23 mouse cellular contexts compared by ENCODE assay signal in the genomic region with DNA sequence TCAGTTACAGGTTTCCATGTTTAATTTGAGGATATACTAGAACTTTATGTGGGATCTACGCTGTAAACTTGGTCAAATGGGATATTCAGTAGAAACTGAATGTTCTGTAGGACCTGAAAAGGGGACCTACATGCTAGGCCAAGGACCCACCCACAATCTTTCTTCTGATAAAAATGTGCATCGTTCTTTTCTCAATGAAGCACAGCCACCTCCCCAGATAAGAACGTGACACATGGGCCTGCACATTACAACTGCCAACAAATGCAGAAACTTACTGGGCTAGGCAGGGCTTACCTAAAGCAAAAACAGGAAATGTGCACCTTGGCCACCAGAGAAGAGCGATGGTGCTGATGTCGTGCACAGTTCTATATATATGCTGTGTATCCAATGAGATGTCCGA. TPM values are rescaled to one million over a fixed set of nuclear protein-coding genes. Genes with fewer than 3 reads are reported as not detected.
A peak's percentile ranks its signal among the peaks of the same experiment; 100 is the strongest.
DNase-seq lines count a peak whose midpoint lies in the region; ATAC-seq and TF ChIP-seq lines count a peak whose summit lies in the region.
"Had no signal": no experiment of that assay in that cellular context is flagged by ENCODE, and none has a peak within 500 bp of the region (broad histone marks: within the 10 kb centered on the region; RNA-seq: fewer than 3 reads in every experiment).

No protein-coding gene starts in this region.

- H3K9ac ChIP-seq in midbrain, embryonic 11.5 days (ENCODE audit: low read length): no peak overlapping the region
- H3K9ac ChIP-seq in MEL (ENCODE audit: control insufficient read depth, low read depth, low read length, poor library complexity, severe bottlenecking): no peak overlapping the region

- DNase-seq in midbrain, embryonic 11.5 days (ENCODE audit: low spot score, missing footprints): peak; percentile 66
- no peak for DNase-seq in midbrain, embryonic 10.5 days (ENCODE audit: low spot score)
- peak; percentile 84 for DNase-seq in MEL (ENCODE audit: low read depth, low spot score)
- no peak for DNase-seq in c-Kit-positive CD71-positive TER-119-positive erythroid progenitor cells, embryonic 14.5 days (ENCODE audit: low spot score)
- no peak for DNase-seq in neural tube, embryonic 10.5 days (ENCODE audit: extremely low spot score, low spot score)
- DNase-seq: adrenal gland, adult 2 months; adrenal gland, adult 8-10 months; adrenal gland, postnatal 10 days; adrenal gland, postnatal 14 days; adrenal gland, postnatal 25 days; adrenal gland, postnatal 36 days; B cell, adult 2 months; cerebellum, adult 11 months; cerebellum, adult 11-12 months; cerebellum, adult 18-20 months; cerebellum, adult 2 months; cerebellum, adult 8-10 months had no signal

- WGBS in midbrain, embryonic 11.5 days: 94% methylated on average over 6 of the region's 6 CpGs
- WGBS in midbrain, embryonic 10.5 days: 97% methylated on average over 6 of the region's 6 CpGs

- ATAC-seq in midbrain, embryonic 11.5 days (ENCODE audit: low FRiP score): no peak
- 0 out of 2 replicates have a peak, but pooled peaks have one; percentile 34 for ATAC-seq in megakaryocyte progenitor cell, adult 5-6 weeks (replicated peaks; ENCODE audit: poor library complexity)
- ATAC-seq: activated CD4-positive, CD25-positive, alpha-beta regulatory T cell, adult 4 months; CD4-positive, CD25-positive, alpha-beta regulatory T cell, adult 4 months; Patski had no signal

- TF ChIP-seq EP300 in MEL (IDR thresholded peaks at IDR 0.05; ENCODE audit: low read depth in 1 of 2, low read length in 2 of 2): peak; percentile 63

- no peak for TF ChIP-seq POLR2A in MEL (IDR thresholded peaks at IDR 0.05; ENCODE audit: control insufficient read depth in 1 of 2, insufficient read depth in 1 of 2, low read depth in 1 of 2, low read length in 2 of 2, poor library complexity in 1 of 2)

- no peak for TF ChIP-seq RAD21 in MEL (IDR thresholded peaks at IDR 0.05; ENCODE audit: low read depth, low read length)

- H3K36me3 ChIP-seq in midbrain, embryonic 11.5 days (ENCODE audit: control insufficient read depth, insufficient read depth, low read length): peaks cover 20% of the 10 kb centered on the region; the same call in 1 of the 2 replicates
- peaks cover 100% of the 10 kb centered on the region for H3K36me3 ChIP-seq in midbrain, embryonic 10.5 days
- peaks cover 14 to 29% of the 10 kb centered on the region in 2 experiments for H3K36me3 ChIP-seq in MEL (ENCODE audit: control insufficient read depth in 1 of 2, insufficient read depth in 2 of 2, low read length in 2 of 2)

- H3K27me3 ChIP-seq in midbrain, embryonic 11.5 days (ENCODE audit: control insufficient read depth, insufficient read depth, low read length): no peaks in the 10 kb centered on the region
- no peaks in the 10 kb centered on the region for H3K27me3 ChIP-seq in midbrain, embryonic 10.5 days (ENCODE audit: low read depth, poor library complexity, severe bottlenecking)
- no peaks in the 10 kb centered on the region for H3K27me3 ChIP-seq in MEL (ENCODE audit: control insufficient read depth in 1 of 2, insufficient read depth in 2 of 2, low read length in 2 of 2)
- H3K27me3 ChIP-seq: CH12.LX, Patski had no signal

- H3K4me1 ChIP-seq in midbrain, embryonic 11.5 days (ENCODE audit: control insufficient read depth, insufficient read depth, low read length): no peaks in the 10 kb centered on the region
- no peaks in the 10 kb centered on the region for H3K4me1 ChIP-seq in midbrain, embryonic 10.5 days
- peaks cover 2 to 12% of the 10 kb centered on the region in 2 experiments for H3K4me1 ChIP-seq in MEL (ENCODE audit: control insufficient read depth in 1 of 2, insufficient read depth in 2 of 2, low read length in 2 of 2)

- no peaks in the 10 kb centered on the region for H3K9me3 ChIP-seq in midbrain, embryonic 11.5 days (ENCODE audit: control insufficient read depth, low read length)
- no peaks in the 10 kb centered on the region for H3K9me3 ChIP-seq in midbrain, embryonic 10.5 days (replicated peaks)
- H3K9me3 ChIP-seq in MEL (replicated peaks; ENCODE audit: insufficient read depth, low read length): no peaks in the 10 kb centered on the region
- H3K9me3 ChIP-seq: G1E had no signal

- H3K4me3 ChIP-seq in midbrain, embryonic 11.5 days (ENCODE audit: low read depth, low read length): no peak overlapping the region
- H3K4me3 ChIP-seq in midbrain, embryonic 10.5 days: no peak overlapping the region
- no peak overlapping the region for H3K4me3 ChIP-seq in MEL (ENCODE audit: control insufficient read depth in 1 of 2, insufficient read depth in 1 of 2, low read depth in 2 of 2, low read length in 2 of 2)

- no peak overlapping the region for H3K4me2 ChIP-seq in midbrain, embryonic 11.5 days

- no peak for TF ChIP-seq CTCF in MEL (IDR thresholded peaks at IDR 0.05 in 2 of 3, conservative IDR thresholded peaks at IDR 0.05 in 1 of 3; ENCODE audit: control insufficient read depth in 1 of 3, insufficient read depth in 1 of 3, low read depth in 2 of 3, low read length in 3 of 3, poor library complexity in 1 of 3, severe bottlenecking in 1 of 3)

- no peak overlapping the region for H3K27ac ChIP-seq in midbrain, embryonic 11.5 days (ENCODE audit: low read depth, low read length)
- no peak overlapping the region for H3K27ac ChIP-seq in midbrain, embryonic 10.5 days (replicated peaks)
- H3K27ac ChIP-seq in MEL (ENCODE audit: control insufficient read depth, low read depth, low read length): no peak overlapping the region; the same call in 1 of the 2 replicates

- no peaks in the 10 kb centered on the region for H3K79me2 ChIP-seq in MEL (ENCODE audit: control insufficient read depth, insufficient read depth, low read length, poor library complexity)

TF ChIP-seq in MEL, 35 proteins besides CTCF, POLR2A, EP300 and RAD21:
- TF ChIP-seq BHLHE40 (IDR thresholded peaks at IDR 0.05; ENCODE audit: borderline replicate concordance, low read depth, low read length): peak; percentile 94
- peak; percentile 75 for TF ChIP-seq ETS1 (IDR thresholded peaks at IDR 0.05; ENCODE audit: low read depth, low read length)
- TF ChIP-seq SIN3A (IDR thresholded peaks at IDR 0.05; ENCODE audit: low read length): peak; percentile 81
- TF ChIP-seq E2F4 (IDR thresholded peaks at IDR 0.05; ENCODE audit: borderline replicate concordance, low read depth, low read length): no peak
- no peak for TF ChIP-seq SMC3 (IDR thresholded peaks at IDR 0.05; ENCODE audit: low read depth, low read length)
- TF ChIP-seq MYB (IDR thresholded peaks at IDR 0.05; ENCODE audit: low read depth, low read length): peak; percentile 44; the same call in 1 of the 2 replicates
- TF ChIP-seq USF1 (IDR thresholded peaks at IDR 0.05; ENCODE audit: low read depth, low read length): 0 out of 2 replicates have a peak, but pooled peaks have one; percentile 33
- TF ChIP-seq GATA1 (IDR thresholded peaks at IDR 0.05; ENCODE audit: low read depth, low read length): peak; percentile 77
- TF ChIP-seq MYC (IDR thresholded peaks at IDR 0.05; ENCODE audit: low read depth, low read length): peak; percentile 74
- no peak for TF ChIP-seq NRF1 (IDR thresholded peaks at IDR 0.05; ENCODE audit: insufficient read depth, low read depth, low read length, poor library complexity, severe bottlenecking)
- TF ChIP-seq NELFE (IDR thresholded peaks at IDR 0.05; ENCODE audit: low read depth, low read length): no peak
- peak; percentile 90 for TF ChIP-seq MXI1 (IDR thresholded peaks at IDR 0.05; ENCODE audit: low read depth, low read length)
- no peak for TF ChIP-seq MEF2A (IDR thresholded peaks at IDR 0.05; ENCODE audit: extremely low read depth, insufficient replicate concordance, low read depth, low read length, poor library complexity, severe bottlenecking)
- TF ChIP-seq ZKSCAN1 (IDR thresholded peaks at IDR 0.05; ENCODE audit: low read depth, low read length): no peak
- no peak for TF ChIP-seq ZNF384 (IDR thresholded peaks at IDR 0.05; ENCODE audit: low read depth, low read length)
- TF ChIP-seq ZMIZ1 (IDR thresholded peaks at IDR 0.05; ENCODE audit: low read depth, low read length): no peak
- TF ChIP-seq MAX (IDR thresholded peaks at IDR 0.05; ENCODE audit: low read length): peak; percentile 64; the same call in 1 of the 2 replicates
- TF ChIP-seq RCOR1 (IDR thresholded peaks at IDR 0.05; ENCODE audit: low read depth, low read length): peak; percentile 55; the same call in 1 of the 2 replicates

RNA-seq across cellular contexts. Expression of a gene that starts 32.9 kb away (rescaled TPM):
- polyA plus RNA-seq in midbrain, embryonic 11.5 days (2014; fragmentation: Nextera tagmentation; extraction: Ambion mirVana): 0.36 and 0.79 TPM in 2 replicates
- 2.9 and 3.4 TPM in 2 replicates for polyA plus RNA-seq in midbrain, embryonic 10.5 days (2016; fragmentation: Nextera tagmentation; extraction: Ambion mirVana)
- total RNA-seq in MEL (2012; rRNA removed): 2.0 and 3.1 TPM in 2 replicates
- 1 to 10 TPM in 1 of 2 experiments, not detected in 1; 5.5 TPM for polyA plus RNA-seq in MEL (2012; ENCODE audit: insufficient read depth in 1 of 2, insufficient read length in 2 of 2, low read depth in 1 of 2, low replicate concordance in 2 of 2, missing spikeins in 1 of 2)
- 0.37 and 1.1 TPM in 2 replicates for total RNA-seq in megakaryocyte progenitor cell, adult 5-6 weeks (2015)
- total RNA-seq in megakaryocyte progenitor cell, adult 5-6 weeks (2017): 0.91 and 1.3 TPM in 2 replicates
- total RNA-seq: CH12.LX, G1E had no signal
- polyA plus RNA-seq: activated CD4-positive, CD25-positive, alpha-beta regulatory T cell, adult 4 months; G1E had no signal

RNA-seq across cellular contexts. Expression of a gene that starts 55.3 kb away (rescaled TPM):
- polyA plus RNA-seq in midbrain, embryonic 11.5 days (2014; fragmentation: Nextera tagmentation; extraction: Ambion mirVana): 27.4 and 28.2 TPM in 2 replicates
- 31.7 and 32.7 TPM in 2 replicates for polyA plus RNA-seq in midbrain, embryonic 10.5 days (2016; fragmentation: Nextera tagmentation; extraction: Ambion mirVana)
- total RNA-seq in MEL (2012; rRNA removed): 33.7 and 36.3 TPM in 2 replicates
- polyA plus RNA-seq in MEL (2012; ENCODE audit: insufficient read depth in 1 of 2, insufficient read length in 2 of 2, low read depth in 1 of 2, low replicate concordance in 2 of 2, missing spikeins in 1 of 2): 10 to 100 TPM in 1 of 2 experiments, not detected in 1; 36.1 TPM
- 11.1 and 15.6 TPM in 2 replicates for total RNA-seq in megakaryocyte progenitor cell, adult 5-6 weeks (2015)
- 15.8 and 18.4 TPM in 2 replicates for total RNA-seq in megakaryocyte progenitor cell, adult 5-6 weeks (2017)

Comparison
In these comparisons a context has a peak if more than half of its experiments do, and no peak if none do; other contexts are left out.
1. DNase-seq: peak in midbrain, embryonic 11.5 days (single experiment) and MEL (single experiment); none in midbrain, embryonic 10.5 days (single experiment), c-Kit-positive CD71-positive TER-119-positive erythroid progenitor cells, embryonic 14.5 days (single experiment) and neural tube, embryonic 10.5 days (single experiment).